Mouse (Mus musculus) hematopoietic stem cell, adult 5-6 weeks (primary cell): ENCODE data around the gene Gabrb2. TPM values are rescaled to one million over a fixed set of nuclear protein-coding genes. Genes with fewer than 3 reads are reported as not detected.

Source experiments
- ATAC-seq, 2 experiments: fragments of 125-278 bp in 1 of 2; replicated peaks in 1 of 2; 2 replicates each; pipeline ENCODE4 v1.8.0; 2016 to 2017; ENCODE audit warnings: inconsistent platforms in 2 of 2, mild to moderate bottlenecking in 2 of 2, moderate number of reproducible peaks in 2 of 2, low read depth in 1 of 2, moderate TSS enrichment in 1 of 2; ENCODE audit not compliant: low FRiP score in 2 of 2, poor library complexity in 2 of 2, severe bottlenecking in 2 of 2, insufficient read depth in 1 of 2, low TSS enrichment in 1 of 2
- total RNA-seq: library from RNA; stranded (forward); fragments of 172-1452, 232-1000 nt; gene quantifications from 2 replicates; pipeline ENCODE4 v1.2.3, GENCODE M21; 2017

Gene Gabrb2
- total RNA-seq, 1 experiment from 2014 or later: not detected

DNA sequence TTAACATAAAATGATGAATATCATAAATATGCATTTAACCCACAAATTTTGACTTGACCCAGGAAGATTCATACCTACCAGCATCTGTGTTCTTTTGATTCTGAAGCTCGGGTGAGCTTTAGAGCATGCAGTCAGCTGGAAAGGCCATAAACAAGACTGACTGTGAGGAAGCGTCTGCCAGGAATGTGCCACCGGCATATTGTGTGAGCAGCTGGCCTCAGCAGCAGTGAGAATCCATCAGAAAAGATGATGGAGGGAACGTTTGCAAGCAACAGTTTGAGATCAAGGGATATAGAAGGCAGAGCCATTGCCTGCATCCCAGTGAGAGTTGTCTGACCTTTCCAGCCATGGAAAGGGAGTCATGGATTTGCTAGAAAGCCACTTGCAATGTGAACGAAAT, 230.6 kb downstream of the Gabrb2 start:
- ATAC-seq: no peak

DNA sequence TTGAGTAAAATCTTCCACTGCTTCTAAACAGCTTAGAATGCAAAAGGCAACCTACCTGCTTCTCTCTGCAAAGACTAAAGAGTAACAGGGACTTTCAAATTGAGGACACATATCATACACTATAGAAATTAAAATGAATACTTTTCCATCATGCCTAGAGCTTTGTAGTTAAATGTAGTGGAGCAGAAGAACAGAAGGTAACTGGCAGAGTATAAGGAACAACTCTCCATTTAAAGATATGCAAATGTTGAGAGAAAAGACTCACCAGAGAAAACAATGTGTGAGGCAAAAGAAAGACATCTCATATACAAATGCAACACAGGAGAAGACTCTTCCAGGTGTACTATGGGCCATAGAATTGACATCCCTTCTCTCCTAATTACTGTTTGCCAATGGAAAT, 232.0 kb downstream of the Gabrb2 start:
- no peak for ATAC-seq

DNA sequence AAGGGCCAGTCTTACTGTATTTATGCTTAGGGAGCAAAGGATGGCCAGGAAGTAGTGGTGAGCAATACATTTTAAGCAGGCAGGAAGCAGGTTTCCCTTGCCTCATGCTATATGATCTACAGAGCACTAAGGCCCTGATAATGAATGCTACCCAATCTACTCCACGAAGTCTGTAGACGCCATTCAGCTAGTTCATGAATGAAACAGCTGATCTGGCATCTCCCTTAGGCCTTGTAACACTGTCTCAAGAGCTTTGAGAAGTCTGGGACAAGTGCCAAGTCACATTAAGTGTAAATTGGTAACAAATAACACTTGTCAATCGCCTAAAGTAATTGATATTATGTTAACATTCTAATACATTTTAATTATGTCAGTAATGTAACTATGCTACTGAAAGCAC, 234.6 kb downstream of the Gabrb2 start:
- ATAC-seq: no peak

DNA sequence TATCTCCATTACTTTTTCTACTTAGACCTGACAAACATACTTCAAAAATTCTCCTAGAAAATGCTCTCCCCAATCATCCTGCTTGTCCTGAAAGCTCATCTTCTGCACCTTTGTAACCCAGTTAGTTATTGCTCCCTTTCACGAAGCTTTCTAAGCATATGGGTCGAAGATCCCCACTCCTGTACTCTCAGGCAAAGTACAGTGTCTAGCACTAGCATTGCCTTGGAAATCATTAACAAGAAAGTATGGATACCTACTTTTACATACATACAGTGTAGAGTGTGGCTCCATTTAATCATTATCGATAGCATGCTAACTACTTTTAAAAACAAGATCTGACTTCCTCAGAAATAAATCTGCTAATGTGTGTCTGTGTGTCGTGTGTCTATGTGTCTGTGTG, 249.1 kb downstream of the Gabrb2 start:
- ATAC-seq: no peak

Other genes starting within 250 kb of the Gabrb2 start
- not detected in 2 replicates for gene Gabra1, start 236.8 kb upstream of the Gabrb2 start, total RNA-seq
- gene Gabra6, start 98.7 kb upstream of the Gabrb2 start, total RNA-seq: not detected in 2 replicates